Mouse (Mus musculus) layer of hippocampus, postnatal 10 days (tissue): ENCODE measurements around the gene Plin2. TPM values are rescaled to one million over a fixed set of nuclear protein-coding genes. Genes with fewer than 3 reads are reported as not detected.

Experiments used
- DNase-seq, 2 experiments: peaks; one replicate each; pipeline ENCODE4 v3.0.0; 2021; ENCODE audit warnings: low spot score in 2 of 2
- long read RNA-seq: library from polyadenylated mRNA; stranded (forward); transcript quantifications from one replicate; pipeline ENCODE4 v2.0.0, GENCODE M21; 2023
- total RNA-seq, 2 experiments: library from RNA; stranded (reverse); gene quantifications; 2 replicates each; pipeline ENCODE4 v1.2.3; 2021

Plin2 gene
- total RNA-seq = 10 to 100 TPM; 17.3 to 18.0 TPM
- long read RNA-seq, transcript Plin2-201 (8 exons, 1,888 nt) = major isoform, 23 of 32 reads
- long read RNA-seq, partial matches to known transcripts = 0 of 32 reads
- long read RNA-seq, other reads (novel, unspliced or antisense) = 9 of 32 reads

- peak; percentile 37 to 54 for DNase-seq
These were observed at the start of gene Plin2 for GRCm38 (mm10) chr4:86669780-86670201. TSS of gene Plin2 (minus strand) at chr4:86670060.

GRCm38 (mm10) chr4:86718878-86719577, 49.2 kb upstream of the Plin2 start:
- no peak for DNase-seq

- DNase-seq = no peak
These were observed 47.3 kb upstream of the Plin2 start for GRCm38 (mm10) chr4:86717176-86717575.

GRCm38 (mm10) chr4:86715341-86715740, 45.5 kb upstream of the Plin2 start:
- no peak for DNase-seq

GRCm38 (mm10) chr4:86713518-86713917, 43.7 kb upstream of the Plin2 start:
- DNase-seq = no peak

- DNase-seq = peak; percentile 30 to 37
These were observed 42.9 kb upstream of the Plin2 start for GRCm38 (mm10) chr4:86712751-86713195.

- DNase-seq = no peak
These were observed 40.9 kb upstream of the Plin2 start for GRCm38 (mm10) chr4:86710666-86711215.

GRCm38 (mm10) chr4:86710034-86710650, 40.3 kb upstream of the Plin2 start:
- no peak for DNase-seq

- DNase-seq = no peak
These were observed 38.9 kb upstream of the Plin2 start for GRCm38 (mm10) chr4:86708801-86709200.

- no peak for DNase-seq
These were observed 29.5 kb upstream of the Plin2 start for GRCm38 (mm10) chr4:86699161-86699865.

GRCm38 (mm10) chr4:86696890-86697289, 27.0 kb upstream of the Plin2 start:
- DNase-seq = peak; percentile 15 to 46

- peak; percentile 44 to 56 for DNase-seq
These were observed 25.2 kb upstream of the Plin2 start for GRCm38 (mm10) chr4:86695081-86695480.

- DNase-seq = no peak
These were observed 23.1 kb upstream of the Plin2 start for GRCm38 (mm10) chr4:86692931-86693330.

- DNase-seq = no peak
These were observed 21.4 kb upstream of the Plin2 start for GRCm38 (mm10) chr4:86691290-86691689.

GRCm38 (mm10) chr4:86690768-86691167, 20.9 kb upstream of the Plin2 start:
- no peak for DNase-seq

- DNase-seq = no peak
These were observed 20.3 kb upstream of the Plin2 start for GRCm38 (mm10) chr4:86690194-86690593.

- DNase-seq = no peak
These were observed 19.3 kb upstream of the Plin2 start for GRCm38 (mm10) chr4:86689056-86689735.

GRCm38 (mm10) chr4:86686564-86686963, 16.7 kb upstream of the Plin2 start:
- no peak for DNase-seq

GRCm38 (mm10) chr4:86686009-86686366, 16.1 kb upstream of the Plin2 start:
- DNase-seq = no peak

GRCm38 (mm10) chr4:86685231-86686008, 15.6 kb upstream of the Plin2 start:
- DNase-seq = no peak
